Mouse (Mus musculus) lung, embryonic 16.5 days (tissue): ENCODE results near the gene Etl4. TPM values are rescaled to one million over a fixed set of nuclear protein-coding genes. Genes with fewer than 3 reads are reported as not detected.

Experiments
- ATAC-seq: fragments of 200-750 bp; cut with Nextera tagmentation; 2 replicates; pipeline ENCODE4 v1.8.0; 2017; ENCODE audit warnings: low read depth, mild to moderate bottlenecking, moderate library complexity
- H3K27ac ChIP-seq: fragments of 300-500 bp; sonication (generic); 2 replicates; pipeline ENCODE4 v1.5.1; 2014; ENCODE audit warnings: mild to moderate bottlenecking, control low read depth, low read length
- H3K27me3 ChIP-seq: fragments of 300-500 bp; sonication (generic); 2 replicates; pipeline ENCODE4 v1.6.1; 2014; ENCODE audit warnings: low read depth, low read length, mixed read lengths; ENCODE audit not compliant: control insufficient read depth, insufficient read depth
- H3K36me3 ChIP-seq: fragments of 300-500 bp; sonication (generic); 2 replicates; pipeline ENCODE4 v1.6.1; 2014; ENCODE audit warnings: low read length; ENCODE audit not compliant: control insufficient read depth, insufficient read depth
- H3K4me1 ChIP-seq: fragments of 300-500 bp; sonication (generic); replicated peaks from 2 replicates; pipeline ENCODE4 v1.6.1; 2014; ENCODE audit warnings: low read length, mixed read lengths; ENCODE audit not compliant: control insufficient read depth, insufficient read depth
- H3K4me2 ChIP-seq: fragments of 300-500 bp; sonication (generic); 2 replicates; pipeline ENCODE4 v1.6.1; 2014; ENCODE audit warnings: low read depth, low read length, control low read depth
- H3K4me3 ChIP-seq: fragments of 300-500 bp; sonication (generic); 2 replicates; pipeline ENCODE4 v1.5.1; 2014; ENCODE audit warnings: mild to moderate bottlenecking, low read length, control low read depth
- H3K9ac ChIP-seq: fragments of 300-500 bp; sonication (generic); 2 replicates; pipeline ENCODE4 v1.6.1; 2014; ENCODE audit warnings: low read length, control low read depth
- H3K9me3 ChIP-seq: fragments of 300-500 bp; sonication (generic); 2 replicates; pipeline ENCODE4 v1.6.1; 2016; ENCODE audit warnings: low read length; ENCODE audit not compliant: control insufficient read depth
- WGBS: fragments of 180-500 bp; shearing (Covaris S2); extraction: QIAGEN DNeasy Blood & Tissue Kit; methylation state at CpG from one replicate; pipeline ENCODE4 v1.1.7; 2014; 5-methylcytosine and 5-hydroxymethylcytosine counted together
- polyA plus RNA-seq: library from polyadenylated mRNA; unstranded; fragments of >200 nt; fragmentation: Nextera tagmentation; extraction: Ambion mirVana; gene quantifications from 2 replicates; pipeline ENCODE4 v1.2.1, GENCODE M21; 2015

Gene Etl4
- polyA plus RNA-seq, 1 experiment from 2014 or later, result 28.2 TPM

GRCm38 (mm10) chr2:20525879-20526593, 616.5 kb downstream of the Etl4 start:
- no peaks in the 10 kb centered on the region for H3K9me3 ChIP-seq
- H3K36me3 ChIP-seq, result peaks cover 3% of the 10 kb centered on the region; the same call in 1 of the 2 replicates
- H3K4me2 ChIP-seq, result no peak overlapping the region
- H3K4me3 ChIP-seq, result no peak overlapping the region
- H3K27ac ChIP-seq, result peak overlapping the region; percentile 43
- H3K27me3 ChIP-seq, result no peaks in the 10 kb centered on the region
- H3K9ac ChIP-seq, result no peak overlapping the region
- 17% methylated on average over 4 of the region's 4 CpGs for WGBS
- peaks cover 6% of the 10 kb centered on the region for H3K4me1 ChIP-seq
- peak; percentile 81 for ATAC-seq

DNA sequence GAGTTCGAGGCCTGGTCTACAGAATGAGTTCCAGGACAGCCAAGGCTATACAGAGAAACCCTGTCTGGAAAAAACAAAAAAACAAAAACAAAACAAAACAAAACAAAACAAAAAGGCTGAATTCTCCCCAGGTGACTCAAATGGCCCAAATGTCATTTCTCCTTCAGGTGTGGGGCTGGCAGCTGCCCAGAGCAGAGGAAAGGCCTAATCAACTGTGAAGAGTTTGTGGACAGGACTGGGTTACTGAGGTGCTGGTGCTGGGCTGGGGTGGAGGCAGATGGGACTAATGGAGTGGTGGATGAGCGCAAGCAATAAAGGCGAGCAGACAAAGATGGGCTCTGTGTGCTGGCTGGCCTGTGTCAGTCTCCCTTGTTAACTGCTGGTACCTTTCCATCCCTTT, 617.3 kb downstream of the Etl4 start:
- Histone ChIP-seq H3K9ac (no peak overlapping the region), H3K9me3 (no peaks in the 10 kb centered on the region), H3K4me2 (no peak overlapping the region), H3K27ac (peak overlapping the region; percentile 43), H3K36me3 (peaks cover 3% of the 10 kb centered on the region; the same call in 1 of the 2 replicates), H3K27me3 (no peaks in the 10 kb centered on the region), H3K4me3 (no peak overlapping the region), H3K4me1 (peaks cover 3% of the 10 kb centered on the region)
- 95% methylated on average over 3 of the region's 3 CpGs for WGBS
- no peak for ATAC-seq

GRCm38 (mm10) chr2:20532623-20533022, 623.0 kb downstream of the Etl4 start:
- Histone ChIP-seq H3K9me3 (no peaks in the 10 kb centered on the region), H3K9ac (no peak overlapping the region), H3K27me3 (no peaks in the 10 kb centered on the region), H3K4me3 (no peak overlapping the region), H3K27ac (no peak overlapping the region), H3K4me1 (no peaks in the 10 kb centered on the region), H3K36me3 (peaks cover 3% of the 10 kb centered on the region; the same call in 1 of the 2 replicates), H3K4me2 (no peak overlapping the region)
- 18% methylated on average over 3 of the region's 3 CpGs for WGBS
- ATAC-seq, result no peak

- ATAC-seq, result no peak
- H3K9me3 ChIP-seq, result no peaks in the 10 kb centered on the region
- H3K9ac ChIP-seq, result no peak overlapping the region
- no peaks in the 10 kb centered on the region for H3K36me3 ChIP-seq
- no peak overlapping the region for H3K27ac ChIP-seq
- WGBS, result 70% methylated on average over 6 of the region's 6 CpGs
- no peaks in the 10 kb centered on the region for H3K27me3 ChIP-seq
- no peaks in the 10 kb centered on the region for H3K4me1 ChIP-seq
- no peak overlapping the region for H3K4me3 ChIP-seq
- H3K4me2 ChIP-seq, result no peak overlapping the region
These were observed 628.2 kb downstream of the Etl4 start for GRCm38 (mm10) chr2:20537785-20538184.

GRCm38 (mm10) chr2:20538871-20539270, 629.3 kb downstream of the Etl4 start:
- H3K4me2 ChIP-seq, result no peak overlapping the region
- H3K36me3 ChIP-seq, result no peaks in the 10 kb centered on the region
- H3K4me3 ChIP-seq, result no peak overlapping the region
- H3K27ac ChIP-seq, result no peak overlapping the region
- H3K9ac ChIP-seq, result no peak overlapping the region
- H3K27me3 ChIP-seq, result no peaks in the 10 kb centered on the region
- no peaks in the 10 kb centered on the region for H3K4me1 ChIP-seq
- 75% methylated on average over 4 of the region's 4 CpGs for WGBS
- H3K9me3 ChIP-seq, result no peaks in the 10 kb centered on the region
- ATAC-seq, result no peak

DNA sequence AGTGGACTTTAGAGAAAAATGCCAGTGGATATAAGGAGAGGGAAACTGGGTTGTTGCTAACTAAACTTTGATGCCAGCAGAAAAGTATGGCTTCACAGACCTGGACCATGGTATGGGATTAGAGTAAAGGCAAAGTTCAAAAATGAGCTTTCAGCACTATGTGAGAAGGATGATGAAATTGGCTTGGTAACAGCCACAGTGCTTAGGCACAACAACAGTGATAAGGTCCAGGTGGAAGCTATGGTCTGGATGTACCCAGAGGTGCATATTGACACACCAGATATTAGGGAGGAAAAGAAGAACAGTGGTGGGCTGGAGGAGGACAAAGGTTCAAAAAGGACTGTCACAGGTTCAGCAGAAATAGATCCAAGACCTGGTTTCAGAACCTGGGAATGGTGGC, 631.7 kb downstream of the Etl4 start:
- Histone ChIP-seq H3K27ac (no peak overlapping the region), H3K27me3 (no peaks in the 10 kb centered on the region), H3K4me3 (no peak overlapping the region), H3K4me1 (peaks cover 10% of the 10 kb centered on the region), H3K4me2 (no peak overlapping the region), H3K9ac (no peak overlapping the region), H3K36me3 (no peaks in the 10 kb centered on the region), H3K9me3 (no peaks in the 10 kb centered on the region)
- no peak for ATAC-seq

- ATAC-seq, result no peak
- WGBS, result 73% methylated on average over 7 of the region's 7 CpGs
These were observed 632.7 kb downstream of the Etl4 start for GRCm38 (mm10) chr2:20542286-20542685.

DNA sequence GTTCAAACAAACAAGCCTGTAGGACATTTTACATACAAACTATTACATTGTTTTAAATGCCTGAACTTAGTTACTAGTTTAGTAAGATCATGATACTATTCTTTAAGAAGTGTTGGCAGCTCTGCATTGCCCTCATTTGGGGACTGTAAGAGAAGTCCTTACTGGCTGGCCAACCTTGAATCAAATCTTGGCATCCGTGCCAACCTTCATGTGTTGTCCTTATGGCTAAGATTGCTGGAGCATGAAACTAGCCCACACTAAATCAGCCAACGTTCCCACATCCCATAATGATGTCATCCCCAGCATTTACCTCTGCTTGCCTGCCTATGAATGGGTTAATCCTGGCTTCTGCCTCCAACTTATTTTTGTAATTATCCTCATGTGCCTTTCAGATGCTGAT, 636.0 kb downstream of the Etl4 start:
- Histone ChIP-seq H3K4me2 (no peak overlapping the region), H3K4me1 (peaks cover 19% of the 10 kb centered on the region), H3K27me3 (no peaks in the 10 kb centered on the region), H3K27ac (no peak overlapping the region; the same call in 1 of the 2 replicates), H3K9me3 (no peaks in the 10 kb centered on the region), H3K4me3 (no peak overlapping the region), H3K36me3 (no peaks in the 10 kb centered on the region), H3K9ac (no peak overlapping the region)
- 52% methylated on average over 2 of the region's 2 CpGs for WGBS
- ATAC-seq, result no peak

More at GRCm38 (mm10) chr2:20542286-20542685, 632.7 kb downstream of the Etl4 start:
- Histone ChIP-seq H3K4me1 (peaks cover 19% of the 10 kb centered on the region), H3K27ac (no peak overlapping the region), H3K27me3 (no peaks in the 10 kb centered on the region), H3K9ac (no peak overlapping the region), H3K9me3 (no peaks in the 10 kb centered on the region), H3K36me3 (no peaks in the 10 kb centered on the region), H3K4me2 (no peak overlapping the region), H3K4me3 (no peak overlapping the region)

- Histone ChIP-seq H3K4me3 (peak overlapping the region; percentile 0; the same call in 1 of the 2 replicates), H3K36me3 (no peaks in the 10 kb centered on the region), H3K9ac (peak overlapping the region; percentile 33; the same call in 1 of the 2 replicates), H3K9me3 (no peaks in the 10 kb centered on the region), H3K4me1 (peaks cover 19% of the 10 kb centered on the region), H3K27me3 (no peaks in the 10 kb centered on the region), H3K27ac (peak overlapping the region; percentile 82), H3K4me2 (peak overlapping the region; percentile 41)
- ATAC-seq, result peak; percentile 24
- WGBS, result 12% methylated on average over 11 of the region's 11 CpGs
These were observed 637.1 kb downstream of the Etl4 start for GRCm38 (mm10) chr2:20546496-20547348.
